Mouse (Mus musculus) kidney, postnatal 25 days (tissue): ENCODE measurements around the gene Znrd1.

ENCODE experiments used
- DNase-seq, 2 experiments: peaks; one replicate each; pipeline ENCODE4 v3.0.0; 2021; ENCODE audit warnings: mixed read lengths in 2 of 2

Gene Znrd1

DNA sequence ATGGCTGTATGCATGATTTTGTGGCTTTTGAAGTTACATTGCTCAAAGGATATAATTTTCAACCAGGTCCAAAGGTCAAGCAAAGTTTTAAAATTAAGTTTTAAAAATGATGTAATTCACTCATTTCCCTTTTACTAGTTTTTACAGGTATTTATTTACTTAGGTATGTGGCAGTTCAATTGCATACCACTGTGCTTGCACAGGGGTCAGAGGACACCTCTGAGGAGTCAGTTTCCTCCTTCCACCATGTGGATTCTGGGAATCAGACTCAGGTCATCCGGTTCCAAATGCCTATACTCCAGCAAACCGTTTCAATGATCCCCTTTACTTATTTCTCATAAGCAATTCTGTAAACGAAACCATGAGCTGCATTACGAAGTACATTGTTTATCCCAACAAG is 35.6 kb downstream of the Znrd1 start:
- no peak for DNase-seq

GRCm38 (mm10) chr17:36920239-36920638 is 38.1 kb downstream of the Znrd1 start:
- peak in 1 of 2 experiments; percentile 40 for DNase-seq

- DNase-seq = peak; percentile 61 to 85
Measured at GRCm38 (mm10) chr17:36915076-36915475, 43.3 kb downstream of the Znrd1 start.

DNA sequence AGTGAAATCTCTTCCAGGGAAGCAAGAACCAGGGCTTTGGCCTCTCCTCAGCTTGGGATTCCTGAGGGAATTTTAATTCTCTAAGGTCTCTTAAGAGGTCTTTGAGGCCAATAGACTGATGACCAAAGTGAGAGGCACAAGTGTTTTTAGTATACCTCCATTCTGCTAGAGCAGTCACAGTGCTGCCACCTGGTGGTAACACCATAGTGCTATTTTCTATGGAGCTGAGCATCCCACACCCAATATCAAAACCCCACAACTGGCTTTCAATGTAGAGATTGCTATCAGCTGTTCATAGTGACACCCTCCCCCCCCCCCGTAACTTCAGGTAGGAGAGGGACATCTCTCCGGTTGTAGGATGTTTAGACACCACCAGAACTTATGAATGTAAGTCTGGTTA is 44.3 kb downstream of the Znrd1 start:
- peak; percentile 83 to 93 for DNase-seq

DNA sequence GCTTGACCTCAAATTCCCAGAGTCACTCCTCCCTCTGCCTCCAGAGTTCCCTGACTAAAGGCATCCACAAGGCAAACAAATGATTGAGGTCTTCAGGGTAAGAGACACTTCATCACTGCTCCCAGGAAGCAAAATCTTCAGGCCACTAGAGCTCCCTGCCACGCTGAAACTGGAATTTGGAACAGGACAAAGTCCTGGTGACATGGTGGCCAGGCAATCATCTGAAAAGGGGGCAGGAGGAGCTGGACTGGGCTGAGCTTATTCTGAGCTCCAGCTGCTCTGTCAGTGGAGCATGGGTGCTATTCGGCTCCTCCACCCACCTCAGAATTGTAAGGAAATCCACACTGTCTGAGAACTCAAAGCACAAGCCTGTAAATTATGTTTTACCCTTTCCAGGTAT is 46.3 kb downstream of the Znrd1 start:
- DNase-seq = no peak

- DNase-seq = no peak
Measured at GRCm38 (mm10) chr17:36909802-36910201, 48.6 kb downstream of the Znrd1 start.

GRCm38 (mm10) chr17:36908235-36908634 is 50.1 kb downstream of the Znrd1 start:
- DNase-seq = no peak
